Mouse (Mus musculus) midbrain, postnatal 0 days (tissue): ENCODE results near the gene Popdc2. TPM values are rescaled to one million over a fixed set of nuclear protein-coding genes. Genes with fewer than 3 reads are reported as not detected.
"Not testable (repeated sequence)": the region's sequence is repeated elsewhere in the genome, so short reads cannot be mapped to it uniquely, and the experiment has no call there.

Experiments
- ATAC-seq: fragments of 200-750 bp; cut with Nextera tagmentation; 2 replicates; pipeline ENCODE4 v1.8.0; 2017; ENCODE audit warnings: moderate number of reproducible peaks, mild to moderate bottlenecking, moderate TSS enrichment, moderate library complexity; ENCODE audit not compliant: low FRiP score
- DNase-seq: peaks from one replicate; pipeline ENCODE4 v3.0.0-alpha.2; 2015; ENCODE audit warnings: low spot score
- H3K27ac ChIP-seq: fragments of 300-500 bp; sonication (generic); 2 replicates; pipeline ENCODE4 v1.5.1; 2014; ENCODE audit warnings: low read depth, mild to moderate bottlenecking, low read length, mixed read lengths
- H3K27me3 ChIP-seq: fragments of 300-500 bp; sonication (generic); 2 replicates; pipeline ENCODE4 v1.6.1; 2014; ENCODE audit warnings: low read length, control low read depth, mixed read lengths; ENCODE audit not compliant: insufficient read depth
- H3K36me3 ChIP-seq: fragments of 300-500 bp; sonication (generic); 2 replicates; pipeline ENCODE4 v1.6.1; 2014; ENCODE audit warnings: low read length, control low read depth, mixed read lengths; ENCODE audit not compliant: insufficient read depth
- H3K4me1 ChIP-seq: fragments of 300-500 bp; sonication (generic); 2 replicates; pipeline ENCODE4 v1.6.1; 2014; ENCODE audit warnings: mild to moderate bottlenecking, control low read depth, antibody characterized with exemption, low read length, mixed read lengths; ENCODE audit not compliant: insufficient read depth
- H3K4me2 ChIP-seq: fragments of 300-500 bp; sonication (generic); 2 replicates; pipeline ENCODE4 v1.6.1; 2014; ENCODE audit warnings: low read depth, mild to moderate bottlenecking, low read length, mixed read lengths; ENCODE audit not compliant: poor library complexity, severe bottlenecking
- H3K4me3 ChIP-seq: fragments of 300-500 bp; sonication (generic); 2 replicates; pipeline ENCODE4 v1.5.1; 2014; ENCODE audit warnings: low read depth, mild to moderate bottlenecking, low read length, moderate library complexity
- H3K9ac ChIP-seq: fragments of 300-500 bp; sonication (generic); replicated peaks from 2 replicates; pipeline ENCODE4 v1.6.1; 2014; ENCODE audit warnings: mild to moderate bottlenecking, low read length, moderate library complexity, mixed read lengths; ENCODE audit not compliant: poor library complexity, severe bottlenecking
- H3K9me3 ChIP-seq: fragments of 300-500 bp; sonication (generic); 2 replicates; pipeline ENCODE4 v1.6.1; 2016; ENCODE audit warnings: low read length, control low read depth
- CTCF ChIP-seq: IDR thresholded peaks from 2 replicates; pipeline ENCODE4 v1.5.1; 2016; ENCODE audit warnings: antibody characterized with exemption, mild to moderate bottlenecking
- WGBS: fragments of 180-500 bp; shearing (Covaris S2); extraction: QIAGEN DNeasy Blood & Tissue Kit; methylation state at CpG from one replicate; pipeline ENCODE4 v1.1.7; 2014; 5-methylcytosine and 5-hydroxymethylcytosine counted together
- polyA plus RNA-seq: library from polyadenylated mRNA; unstranded; fragments of >200 nt; fragmentation: Nextera tagmentation; extraction: Ambion mirVana; gene quantifications from 2 replicates; pipeline ENCODE4 v1.2.1, GENCODE M21; 2015
- total RNA-seq: library from RNA; depleted of rRNA; stranded (reverse); fragments of >200 nt; gene quantifications from 2 replicates; pipeline ENCODE4 v1.2.3, GENCODE M21; 2014

Popdc2 gene
- total and polyA plus RNA-seq, 2 experiments from 2014 or later: 0.49 to 1.5 TPM

GRCm38 (mm10) chr16:38329340-38329739, 32.7 kb upstream of the Popdc2 start:
- peak; percentile 29 for TF ChIP-seq CTCF
- H3K4me2 ChIP-seq: no peak overlapping the region
- no peaks in the 10 kb centered on the region for H3K36me3 ChIP-seq
- H3K4me3 ChIP-seq: no peak overlapping the region
- H3K27ac ChIP-seq: no peak overlapping the region
- H3K9me3 ChIP-seq: no peaks in the 10 kb centered on the region
- H3K4me1 ChIP-seq: no peaks in the 10 kb centered on the region
- H3K9ac ChIP-seq: no peak overlapping the region
- DNase-seq (no peak), ATAC-seq (no peak)
- H3K27me3 ChIP-seq: no peaks in the 10 kb centered on the region
- WGBS: 89% methylated on average over 3 of the region's 3 CpGs

- Histone ChIP-seq H3K9me3 (no peaks in the 10 kb centered on the region), H3K9ac (no peak overlapping the region), H3K36me3 (no peaks in the 10 kb centered on the region), H3K4me2 (no peak overlapping the region), H3K27ac (no peak overlapping the region), H3K27me3 (no peaks in the 10 kb centered on the region), H3K4me1 (no peaks in the 10 kb centered on the region), H3K4me3 (no peak overlapping the region)
- no peak for DNase-seq
- no peak for ATAC-seq
- 37% methylated on average over 6 of the region's 6 CpGs for WGBS
- TF ChIP-seq CTCF: no peak
Measured at GRCm38 (mm10) chr16:38334431-38334830, 27.6 kb upstream of the Popdc2 start.

DNA sequence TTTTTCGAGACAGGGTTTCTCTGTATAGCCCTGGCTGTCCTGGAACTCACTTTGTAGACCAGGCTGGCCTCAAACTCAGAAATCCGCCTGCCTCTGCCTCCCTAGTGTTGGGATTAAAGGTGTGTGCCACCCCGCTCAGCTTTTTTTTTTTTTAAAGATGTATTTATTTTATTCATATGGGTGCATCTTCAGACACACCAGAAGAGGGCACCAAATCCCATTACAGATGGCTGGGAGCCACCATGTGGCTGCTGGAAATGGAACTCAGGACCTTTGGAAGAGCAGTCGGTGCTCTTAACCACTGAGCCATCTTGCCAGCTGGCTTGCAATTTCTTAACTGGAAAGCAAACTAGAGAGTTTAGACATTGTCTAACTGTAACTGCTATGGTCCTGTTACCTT, 23.9 kb upstream of the Popdc2 start:
- H3K4me2 ChIP-seq, H3K36me3 ChIP-seq, H3K9ac ChIP-seq, H3K4me3 ChIP-seq, DNase-seq, H3K27me3 ChIP-seq, H3K27ac ChIP-seq, H3K4me1 ChIP-seq, H3K9me3 ChIP-seq, ATAC-seq: not testable (repeated sequence)
- 92% methylated on average over 4 of the region's 4 CpGs for WGBS

DNA sequence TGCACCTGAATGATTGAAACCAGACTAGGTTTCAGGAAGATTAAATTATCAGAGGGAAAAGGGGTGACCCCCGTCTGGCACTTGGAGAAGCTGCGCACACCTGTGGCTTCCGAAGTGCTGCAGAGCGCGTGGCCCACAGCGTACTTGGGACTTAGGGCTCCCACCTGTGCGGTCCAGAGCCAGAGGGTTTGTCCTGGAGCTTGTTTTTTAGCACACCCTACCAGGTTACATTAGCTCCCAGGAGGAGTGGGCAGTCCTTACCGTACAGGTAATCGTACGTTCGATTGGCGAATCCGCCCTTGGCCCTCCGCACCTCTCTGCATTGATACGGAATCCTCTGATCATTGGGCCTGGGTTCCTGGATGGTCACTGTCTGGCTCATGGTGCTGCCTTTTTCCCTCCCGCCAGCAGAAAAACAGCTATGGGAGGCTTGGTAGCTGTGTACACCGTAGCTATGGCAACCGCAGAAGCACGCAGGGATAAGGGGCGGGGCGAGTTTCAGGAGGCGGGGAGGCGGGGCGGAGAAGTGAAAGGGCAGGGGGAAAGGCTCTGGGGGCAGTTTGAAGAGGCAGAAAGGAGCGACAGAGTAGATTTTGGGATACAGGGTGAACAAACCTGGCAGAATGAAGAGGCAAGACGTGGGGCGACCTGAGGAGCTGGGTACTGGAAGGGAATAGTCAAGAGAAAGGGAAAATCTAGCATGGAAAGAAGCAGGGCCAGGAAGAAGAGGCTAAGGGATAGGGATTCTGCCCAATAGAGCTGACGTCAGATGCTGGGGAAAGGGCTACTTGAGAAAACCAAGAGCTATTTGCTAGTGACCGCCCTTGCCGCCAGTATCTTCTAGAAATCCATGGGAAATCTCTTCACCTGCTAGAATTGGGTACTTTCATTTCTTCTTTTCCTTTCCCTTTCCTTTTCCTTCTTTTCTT, 20.3 kb upstream of the Popdc2 start, which contains the start of gene Maats1:
Maats1 (minus strand) TSS at position 748 of the 929 bp plus-strand sequence.
- 7% methylated on average over 30 of the region's 30 CpGs for WGBS
- Histone ChIP-seq H3K36me3 (no peaks in the 10 kb centered on the region), H3K4me3 (peak within 1 kb of the TSS; percentile 47), H3K9me3 (no peaks in the 10 kb centered on the region), H3K27ac (0 out of 2 replicates have a peak within 1 kb of the TSS, but pooled peaks have one; percentile 38), H3K9ac (peak within 1 kb of the TSS; percentile 57), H3K4me1 (no peaks in the 10 kb centered on the region), H3K4me2 (peak within 1 kb of the TSS; percentile 63), H3K27me3 (no peaks in the 10 kb centered on the region)
- ATAC-seq: peak; percentile 85
- TF ChIP-seq CTCF: no peak
- peak; percentile 83 for DNase-seq

DNA sequence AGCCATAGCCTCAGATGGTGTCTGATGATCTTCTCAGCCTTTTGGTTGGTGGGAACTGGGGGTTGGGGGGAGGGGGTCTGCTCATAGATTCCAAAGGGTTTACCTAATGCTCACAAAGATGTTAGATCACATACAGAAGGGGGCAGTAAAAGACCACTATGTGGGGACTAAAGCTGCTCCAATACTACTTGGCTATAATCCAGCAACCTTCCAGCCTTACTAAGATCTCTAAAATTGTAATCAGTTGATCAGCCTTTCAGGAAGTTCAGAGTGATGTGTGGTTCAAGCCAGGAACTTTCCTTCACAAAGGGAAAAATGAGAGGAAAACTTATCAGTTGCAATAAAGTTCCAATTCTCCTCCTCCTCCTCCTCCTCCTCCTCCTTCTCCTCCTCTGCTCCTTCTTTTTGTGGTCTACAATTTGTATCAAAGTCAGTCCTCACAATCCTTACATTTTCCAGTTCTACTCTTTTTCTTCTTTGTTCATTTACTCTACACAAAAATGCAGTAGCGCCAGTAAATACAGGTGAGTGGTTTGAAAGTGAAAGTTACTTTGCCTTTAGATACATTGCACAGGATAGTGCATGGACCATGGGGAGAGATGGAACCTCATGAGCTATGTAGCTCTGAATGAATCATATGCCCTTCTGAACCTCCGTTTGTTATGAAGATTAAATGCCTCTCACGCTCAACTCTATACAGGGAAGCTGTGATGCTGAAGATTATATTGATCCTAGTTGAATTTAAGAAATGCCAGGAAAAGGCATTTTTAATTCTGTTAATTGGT, 16.9 kb upstream of the Popdc2 start:
- Histone ChIP-seq H3K4me1 (peaks cover 5% of the 10 kb centered on the region; the same call in 1 of the 2 replicates), H3K27me3 (no peaks in the 10 kb centered on the region), H3K27ac (no peak overlapping the region), H3K4me2 (no peak overlapping the region), H3K9ac (no peak overlapping the region), H3K4me3 (no peak overlapping the region), H3K36me3 (peaks cover 2% of the 10 kb centered on the region; the same call in 1 of the 2 replicates), H3K9me3 (no peaks in the 10 kb centered on the region)
- DNase-seq: peak; percentile 92
- no peak for ATAC-seq
- peak; percentile 70 for TF ChIP-seq CTCF
- WGBS: 84% methylated on average over 3 of the region's 3 CpGs
